Mouse (Mus musculus) limb, embryonic 13.5 days (tissue): ENCODE results near the gene Plxna4. TPM values are rescaled to one million over a fixed set of nuclear protein-coding genes. Genes with fewer than 3 reads are reported as not detected.

Experiments used
- ATAC-seq: fragments of 200-750 bp; cut with Nextera tagmentation; 2 replicates; pipeline ENCODE4 v1.8.0; 2017; ENCODE audit warnings: low read depth, moderate number of reproducible peaks, moderate TSS enrichment; ENCODE audit not compliant: low FRiP score
- H3K27ac ChIP-seq: fragments of 300-500 bp; sonication (generic); 2 replicates; pipeline ENCODE4 v1.5.1; 2015; ENCODE audit warnings: inconsistent platforms, mild to moderate bottlenecking, moderate library complexity
- H3K27me3 ChIP-seq: fragments of 300-500 bp; sonication (generic); 2 replicates; pipeline ENCODE4 v1.6.1; 2015; ENCODE audit warnings: mild to moderate bottlenecking, inconsistent platforms
- H3K36me3 ChIP-seq: fragments of 300-500 bp; sonication (generic); 2 replicates; pipeline ENCODE4 v1.6.1; 2015; ENCODE audit warnings: inconsistent platforms, mild to moderate bottlenecking, moderate library complexity
- H3K4me1 ChIP-seq: fragments of 300-500 bp; sonication (generic); 2 replicates; pipeline ENCODE4 v1.6.1; 2015; ENCODE audit warnings: inconsistent platforms
- H3K4me2 ChIP-seq: fragments of 300-500 bp; sonication (generic); replicated peaks from 2 replicates; pipeline ENCODE4 v1.6.1; 2015; ENCODE audit warnings: inconsistent platforms, mild to moderate bottlenecking, moderate library complexity
- H3K4me3 ChIP-seq: fragments of 300-500 bp; sonication (generic); 2 replicates; pipeline ENCODE4 v1.5.1; 2015; ENCODE audit warnings: moderate library complexity, mild to moderate bottlenecking, inconsistent platforms
- H3K9ac ChIP-seq: fragments of 300-500 bp; sonication (generic); 2 replicates; pipeline ENCODE4 v1.6.1; 2015; ENCODE audit warnings: mild to moderate bottlenecking, inconsistent platforms
- H3K9me3 ChIP-seq: fragments of 300-500 bp; sonication (generic); 2 replicates; pipeline ENCODE4 v1.6.1; 2016; ENCODE audit warnings: inconsistent platforms
- whole genome bisulfite sequencing: fragments of 180-500 bp; shearing (Covaris S2); methylation state at CpG from one replicate; pipeline ENCODE4 v1.1.7; 2015; 5-methylcytosine and 5-hydroxymethylcytosine counted together
- polyA plus RNA-seq: library from polyadenylated mRNA; unstranded; fragments of >200 nt; fragmentation: Nextera tagmentation; extraction: Ambion mirVana; gene quantifications from 2 replicates; pipeline ENCODE4 v1.2.1, GENCODE M21; 2015

The Plxna4 gene
- polyA plus RNA-seq, 1 experiment from 2014 or later, result 3.9 TPM

- peak; percentile 45; the same call in 1 of the 2 replicates for ATAC-seq
- Histone ChIP-seq H3K4me2 (peak overlapping the region; percentile 25; the same call in 1 of the 2 replicates), H3K4me3 (no peak overlapping the region), H3K27ac (peak overlapping the region; percentile 79), H3K9me3 (no peaks in the 10 kb centered on the region), H3K36me3 (peaks cover 2% of the 10 kb centered on the region), H3K27me3 (peaks cover 4% of the 10 kb centered on the region; the same call in 1 of the 2 replicates), H3K9ac (no peak overlapping the region), H3K4me1 (peaks cover 23% of the 10 kb centered on the region)
- WGBS, result 41% methylated on average over 5 of the region's 5 CpGs
Measured at GRCm38 (mm10) chr6:32180012-32180358, 408.0 kb downstream of the Plxna4 start.

- ATAC-seq, result peak; percentile 94
- Histone ChIP-seq H3K4me1 (peaks cover 23% of the 10 kb centered on the region), H3K27me3 (peaks cover 4% of the 10 kb centered on the region; the same call in 1 of the 2 replicates), H3K9ac (no peak overlapping the region), H3K9me3 (no peaks in the 10 kb centered on the region), H3K4me3 (no peak overlapping the region), H3K36me3 (no peaks in the 10 kb centered on the region; the same call in 1 of the 2 replicates), H3K27ac (peak overlapping the region; percentile 73), H3K4me2 (0 out of 2 replicates have a peak overlapping the region, but pooled peaks have one; percentile 9)
- WGBS, result 18% methylated on average over 2 of the region's 2 CpGs
Measured at GRCm38 (mm10) chr6:32179346-32180011, 408.5 kb downstream of the Plxna4 start.

GRCm38 (mm10) chr6:32177905-32178304, 410.1 kb downstream of the Plxna4 start:
- Histone ChIP-seq H3K4me1 (peaks cover 23% of the 10 kb centered on the region), H3K36me3 (no peaks in the 10 kb centered on the region; the same call in 1 of the 2 replicates), H3K4me2 (no peak overlapping the region), H3K4me3 (no peak overlapping the region), H3K9me3 (no peaks in the 10 kb centered on the region), H3K9ac (no peak overlapping the region), H3K27ac (no peak overlapping the region), H3K27me3 (peaks cover 4% of the 10 kb centered on the region; the same call in 1 of the 2 replicates)
- ATAC-seq, result no peak
- WGBS, result 77% methylated on average over 3 of the region's 3 CpGs

- Histone ChIP-seq H3K9ac (no peak overlapping the region), H3K4me2 (no peak overlapping the region), H3K4me3 (no peak overlapping the region), H3K27ac (no peak overlapping the region), H3K4me1 (peaks cover 10% of the 10 kb centered on the region), H3K9me3 (no peaks in the 10 kb centered on the region), H3K27me3 (no peaks in the 10 kb centered on the region), H3K36me3 (0 out of 2 replicates have a peak, but pooled peaks cover under 1% of the 10 kb centered on the region)
- WGBS, result 53% methylated on average over 1 of the region's 1 CpGs
- ATAC-seq, result no peak
Measured at GRCm38 (mm10) chr6:32167725-32168124, 420.3 kb downstream of the Plxna4 start.

- H3K27me3 ChIP-seq, result no peaks in the 10 kb centered on the region
- H3K27ac ChIP-seq, result no peak overlapping the region
- no peak for ATAC-seq
- H3K9me3 ChIP-seq, result no peaks in the 10 kb centered on the region
- no peak overlapping the region for H3K4me2 ChIP-seq
- H3K4me1 ChIP-seq, result no peaks in the 10 kb centered on the region
- no peak overlapping the region for H3K4me3 ChIP-seq
- WGBS, result 83% methylated on average over 2 of the region's 2 CpGs
- H3K36me3 ChIP-seq, result peaks cover 2% of the 10 kb centered on the region; the same call in 1 of the 2 replicates
- H3K9ac ChIP-seq, result no peak overlapping the region
Measured at GRCm38 (mm10) chr6:32160370-32160769, 427.6 kb downstream of the Plxna4 start.

- WGBS, result 29% methylated on average over 4 of the region's 4 CpGs
- no peak for ATAC-seq
- Histone ChIP-seq H3K4me1 (no peaks in the 10 kb centered on the region), H3K27me3 (no peaks in the 10 kb centered on the region), H3K4me2 (no peak overlapping the region), H3K4me3 (no peak overlapping the region), H3K27ac (no peak overlapping the region), H3K9ac (no peak overlapping the region), H3K9me3 (no peaks in the 10 kb centered on the region), H3K36me3 (peaks cover 2% of the 10 kb centered on the region; the same call in 1 of the 2 replicates)
Measured at GRCm38 (mm10) chr6:32159931-32160330, 428.1 kb downstream of the Plxna4 start.

GRCm38 (mm10) chr6:32158347-32158746, 429.6 kb downstream of the Plxna4 start:
- ATAC-seq, result no peak
- peaks cover 2% of the 10 kb centered on the region; the same call in 1 of the 2 replicates for H3K36me3 ChIP-seq
- H3K27ac ChIP-seq, result no peak overlapping the region
- WGBS, result 93% methylated on average over 1 of the region's 1 CpGs
- no peaks in the 10 kb centered on the region for H3K27me3 ChIP-seq
- H3K9ac ChIP-seq, result no peak overlapping the region
- H3K4me3 ChIP-seq, result no peak overlapping the region
- no peaks in the 10 kb centered on the region for H3K4me1 ChIP-seq
- no peak overlapping the region for H3K4me2 ChIP-seq
- no peaks in the 10 kb centered on the region for H3K9me3 ChIP-seq

- peaks cover 4% of the 10 kb centered on the region for H3K36me3 ChIP-seq
- H3K27me3 ChIP-seq, result no peaks in the 10 kb centered on the region
- no peak overlapping the region for H3K9ac ChIP-seq
- no peak overlapping the region for H3K4me3 ChIP-seq
- no peak overlapping the region for H3K27ac ChIP-seq
- no peak for ATAC-seq
- no peaks in the 10 kb centered on the region for H3K4me1 ChIP-seq
- 85% methylated on average over 4 of the region's 4 CpGs for WGBS
- H3K9me3 ChIP-seq, result no peaks in the 10 kb centered on the region
- H3K4me2 ChIP-seq, result no peak overlapping the region
Measured at GRCm38 (mm10) chr6:32153170-32153569, 434.8 kb downstream of the Plxna4 start.

GRCm38 (mm10) chr6:32150836-32151235, 437.2 kb downstream of the Plxna4 start:
- no peaks in the 10 kb centered on the region for H3K9me3 ChIP-seq
- no peak overlapping the region for H3K4me3 ChIP-seq
- peaks cover 4% of the 10 kb centered on the region for H3K36me3 ChIP-seq
- H3K27ac ChIP-seq, result no peak overlapping the region
- no peak for ATAC-seq
- H3K4me2 ChIP-seq, result no peak overlapping the region
- no peaks in the 10 kb centered on the region for H3K4me1 ChIP-seq
- H3K9ac ChIP-seq, result no peak overlapping the region
- WGBS, result 88% methylated on average over 4 of the region's 4 CpGs
- no peaks in the 10 kb centered on the region for H3K27me3 ChIP-seq

- H3K4me2 ChIP-seq, result no peak overlapping the region
- no peak for ATAC-seq
- no peaks in the 10 kb centered on the region for H3K27me3 ChIP-seq
- H3K9ac ChIP-seq, result no peak overlapping the region
- H3K27ac ChIP-seq, result no peak overlapping the region
- no peaks in the 10 kb centered on the region; the same call in 1 of the 2 replicates for H3K36me3 ChIP-seq
- no peak overlapping the region for H3K4me3 ChIP-seq
- H3K4me1 ChIP-seq, result peaks cover 3% of the 10 kb centered on the region; the same call in 1 of the 2 replicates
- no peaks in the 10 kb centered on the region for H3K9me3 ChIP-seq
- WGBS, result 71% methylated on average over 4 of the region's 4 CpGs
Measured at GRCm38 (mm10) chr6:32144771-32145170, 443.2 kb downstream of the Plxna4 start.

GRCm38 (mm10) chr6:32139537-32139936, 448.5 kb downstream of the Plxna4 start:
- 72% methylated on average over 3 of the region's 3 CpGs for WGBS
- no peaks in the 10 kb centered on the region for H3K9me3 ChIP-seq
- H3K4me2 ChIP-seq, result no peak overlapping the region
- no peak overlapping the region for H3K4me3 ChIP-seq
- H3K27me3 ChIP-seq, result no peaks in the 10 kb centered on the region
- H3K36me3 ChIP-seq, result no peaks in the 10 kb centered on the region
- ATAC-seq, result no peak
- no peaks in the 10 kb centered on the region for H3K4me1 ChIP-seq
- H3K9ac ChIP-seq, result no peak overlapping the region
- no peak overlapping the region for H3K27ac ChIP-seq

- ATAC-seq, result peak; percentile 69
- Histone ChIP-seq H3K9ac (no peak overlapping the region), H3K4me3 (no peak overlapping the region), H3K4me1 (peaks cover 9% of the 10 kb centered on the region), H3K4me2 (no peak overlapping the region), H3K27me3 (no peaks in the 10 kb centered on the region), H3K27ac (peak overlapping the region; percentile 55; the same call in 1 of the 2 replicates), H3K36me3 (no peaks in the 10 kb centered on the region), H3K9me3 (no peaks in the 10 kb centered on the region)
- WGBS, result 33% methylated on average over 6 of the region's 6 CpGs
Measured at GRCm38 (mm10) chr6:32126914-32127313, 461.1 kb downstream of the Plxna4 start.
